Mouse (Mus musculus) gastrocnemius, adult 18-20 months (tissue): ENCODE data around the gene Zfp936. TPM values are rescaled to one million over a fixed set of nuclear protein-coding genes. Genes with fewer than 3 reads are reported as not detected.
"Not testable (repeated sequence)": the region's sequence is repeated elsewhere in the genome, so short reads cannot be mapped to it uniquely, and the experiment has no call there.

Experiments used
- DNase-seq: peaks from one replicate; pipeline ENCODE4 v3.0.0; 2021; ENCODE audit warnings: low spot score
- long read RNA-seq, 2 experiments: library from polyadenylated mRNA; stranded (forward); transcript quantifications; one replicate each; pipeline ENCODE4 v2.0.0; 2021
- microRNA-seq: library from miRNA; unstranded; fragments of <30 nt; microRNA quantifications from one replicate; pipeline ENCODE4 v1.2.0, GENCODE M21; 2021
- total RNA-seq, 2 experiments: library from RNA; stranded (reverse); gene quantifications; 2 replicates each; pipeline ENCODE4 v1.2.3; 2021

The Zfp936 gene
- not detected for total RNA-seq
- long read RNA-seq, experiment 1 = 0 reads
- long read RNA-seq, experiment 2 = 0 reads

DNA sequence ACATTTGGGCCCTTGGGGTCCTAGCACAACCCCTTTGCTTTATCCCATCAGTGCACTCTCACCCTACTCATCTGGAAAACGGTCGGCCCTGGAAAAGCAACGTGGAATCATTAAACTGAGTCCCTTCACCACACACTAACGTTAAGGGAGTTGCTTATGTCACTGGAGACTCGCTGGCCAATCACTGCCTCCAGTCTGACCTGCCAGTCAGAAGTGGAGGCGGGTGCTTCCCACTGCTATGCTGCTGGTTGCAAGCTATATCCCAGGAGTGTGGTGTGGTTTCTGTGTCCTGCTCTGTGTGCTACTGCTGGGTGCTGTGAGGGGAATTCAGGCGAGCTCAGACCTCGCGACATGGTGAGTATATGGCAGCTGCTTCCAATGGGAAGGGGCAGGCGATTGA, at the start of gene Zfp936:
TSS of gene Zfp936 (plus strand) at position 301 of the 400 bp plus-strand sequence.
- DNase-seq = not testable (repeated sequence)

DNA sequence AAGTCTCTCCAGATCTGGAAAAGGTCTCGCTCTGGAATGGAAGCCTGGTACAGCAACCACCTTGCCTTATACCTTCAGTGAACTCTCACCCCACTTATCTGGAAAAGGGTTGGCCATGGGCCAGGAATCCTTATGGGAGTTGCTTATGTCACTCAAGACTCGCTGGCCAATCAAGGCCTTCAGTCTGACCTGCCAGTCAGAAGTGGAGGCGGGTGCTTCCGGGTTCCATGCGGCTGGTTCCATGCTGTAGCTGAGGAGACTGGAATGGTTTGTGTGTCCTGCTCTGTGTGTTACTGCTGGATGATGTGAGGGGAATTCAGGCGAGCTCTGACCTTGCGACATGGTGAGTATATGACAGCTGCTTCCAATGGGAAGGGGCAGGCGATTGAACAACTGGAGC, 36.2 kb upstream of the Zfp936 start:
- no peak for DNase-seq

DNA sequence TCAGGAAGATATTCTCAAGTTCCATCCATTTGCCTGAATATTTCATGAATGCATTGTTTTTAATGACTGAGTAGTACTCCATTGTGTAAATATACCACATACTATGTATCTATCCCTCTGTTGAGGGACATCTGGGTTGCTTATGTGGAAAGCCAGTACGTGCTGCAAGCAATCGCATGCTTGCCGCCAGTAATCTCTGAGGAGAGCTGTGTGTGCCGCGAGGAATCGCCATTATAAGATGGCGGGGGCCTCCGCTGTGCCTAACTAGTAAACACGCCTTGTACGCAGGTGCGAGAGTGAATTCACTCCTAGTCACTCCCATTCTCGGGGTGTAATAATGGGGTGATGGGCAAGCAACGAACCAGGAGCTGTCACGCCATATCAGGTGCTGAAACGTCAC, 14.7 kb downstream of the Zfp936 start:
- not testable (repeated sequence) for DNase-seq

DNA sequence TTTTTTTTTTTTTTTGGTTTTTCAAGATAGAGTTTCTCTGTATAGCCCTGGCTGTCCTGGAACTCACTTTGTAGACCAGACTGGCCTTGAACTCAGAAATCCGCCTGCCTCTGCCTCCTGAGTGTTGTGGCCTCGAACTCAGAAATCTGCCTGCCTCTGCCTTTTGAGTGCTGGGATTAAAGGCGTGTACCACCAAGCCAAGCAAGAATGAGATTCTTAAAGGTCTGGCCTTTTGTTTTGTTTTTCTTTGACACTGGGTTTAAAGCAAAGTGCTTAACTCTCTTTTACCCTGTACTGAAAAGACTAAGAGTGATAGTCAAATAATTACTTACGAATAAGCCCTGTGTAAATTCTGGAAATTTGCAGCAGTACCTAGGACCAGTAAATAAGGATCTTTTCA, 50.1 kb downstream of the Zfp936 start:
- not testable (repeated sequence) for DNase-seq

DNA sequence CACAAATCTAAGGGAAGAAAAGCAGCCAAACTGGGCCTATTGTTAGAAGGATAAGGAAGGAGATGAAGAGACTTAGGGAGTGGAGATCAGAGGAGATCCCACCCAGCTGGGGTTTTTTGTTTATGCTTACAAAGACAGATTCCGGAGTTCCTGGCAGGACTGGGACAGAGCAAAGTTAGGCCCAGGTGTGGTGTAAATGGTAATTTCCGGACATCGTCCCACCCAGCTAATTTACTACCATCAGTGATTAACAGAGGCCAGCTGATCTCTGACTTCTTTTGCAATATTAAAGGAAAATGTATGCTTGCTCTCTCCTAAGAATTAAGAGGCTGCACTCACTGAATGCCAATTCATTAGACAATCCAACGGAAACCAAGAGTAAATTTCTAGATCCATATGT, 53.1 kb downstream of the Zfp936 start:
- not testable (repeated sequence) for DNase-seq

DNA sequence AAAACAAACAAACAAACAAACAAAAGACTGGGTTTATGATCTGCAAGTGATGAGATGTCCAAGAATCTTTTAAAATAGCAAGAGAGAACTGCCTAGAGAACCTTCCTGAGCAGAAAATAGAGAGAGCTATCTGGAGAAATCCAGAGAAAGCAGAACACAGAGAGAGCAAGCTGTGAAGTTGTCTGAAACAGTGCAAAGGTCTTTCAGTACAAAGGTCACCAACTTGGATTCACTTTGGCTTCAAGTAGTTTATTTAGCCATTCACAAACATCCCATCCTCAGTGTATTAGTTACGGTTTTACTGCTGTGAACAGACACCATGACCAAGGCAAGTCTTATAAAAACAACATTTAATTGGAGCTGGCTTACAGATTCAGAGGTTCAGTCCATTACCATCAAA, 53.8 kb downstream of the Zfp936 start:
- not testable (repeated sequence) for DNase-seq

DNA sequence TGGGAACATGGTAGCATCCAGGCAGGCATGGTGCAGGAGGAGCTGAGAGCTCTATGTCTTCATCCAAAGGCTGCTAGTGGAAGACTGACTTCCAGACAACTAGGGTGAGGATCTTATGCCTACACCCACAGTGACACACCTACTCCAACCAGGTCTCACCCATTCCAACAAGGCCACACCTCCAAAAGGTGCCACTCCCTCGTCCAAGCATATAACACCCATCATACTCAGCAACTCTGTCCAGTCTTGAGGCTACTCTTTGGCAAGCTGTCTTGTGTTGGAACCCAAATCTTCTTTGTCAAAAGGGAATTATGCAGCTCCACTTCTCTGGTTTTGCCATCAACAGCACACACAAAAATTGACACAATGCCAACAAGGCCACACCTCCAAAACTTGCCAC, 54.2 kb downstream of the Zfp936 start:
- not testable (repeated sequence) for DNase-seq

DNA sequence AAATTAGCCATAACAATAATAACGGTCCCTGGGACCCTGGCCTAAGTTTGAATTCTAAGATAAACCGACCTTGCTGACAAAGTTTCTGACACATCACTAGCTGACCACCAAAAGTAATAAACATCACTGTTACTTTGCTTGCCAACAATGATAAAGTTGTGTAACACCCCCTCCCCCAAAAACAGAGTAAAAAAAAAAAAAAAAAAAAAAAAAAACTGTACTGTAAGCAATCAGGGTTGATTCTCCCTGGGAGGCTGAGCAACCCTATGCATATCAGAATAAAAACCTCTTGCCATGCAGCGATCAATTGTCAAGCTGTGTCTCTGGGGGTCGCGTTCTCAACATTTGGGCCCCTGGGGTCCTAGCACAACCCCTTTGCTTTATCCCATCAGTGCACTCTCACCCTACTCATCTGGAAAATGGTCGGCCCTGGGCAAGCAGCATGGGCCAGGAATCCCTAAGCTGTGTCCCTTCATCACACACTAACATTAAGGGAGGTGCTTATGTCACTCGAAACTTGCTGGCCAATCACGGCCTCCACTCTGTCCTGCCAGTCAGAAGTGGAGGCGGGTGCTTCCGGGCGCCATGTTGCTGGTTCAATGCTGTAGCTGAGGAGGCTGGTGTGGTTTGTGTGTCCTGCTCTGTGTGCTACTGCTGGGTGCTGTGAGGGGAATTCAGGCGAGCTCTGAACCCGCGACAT, 63.1 kb downstream of the Zfp936 start:
- DNase-seq = no peak

DNA sequence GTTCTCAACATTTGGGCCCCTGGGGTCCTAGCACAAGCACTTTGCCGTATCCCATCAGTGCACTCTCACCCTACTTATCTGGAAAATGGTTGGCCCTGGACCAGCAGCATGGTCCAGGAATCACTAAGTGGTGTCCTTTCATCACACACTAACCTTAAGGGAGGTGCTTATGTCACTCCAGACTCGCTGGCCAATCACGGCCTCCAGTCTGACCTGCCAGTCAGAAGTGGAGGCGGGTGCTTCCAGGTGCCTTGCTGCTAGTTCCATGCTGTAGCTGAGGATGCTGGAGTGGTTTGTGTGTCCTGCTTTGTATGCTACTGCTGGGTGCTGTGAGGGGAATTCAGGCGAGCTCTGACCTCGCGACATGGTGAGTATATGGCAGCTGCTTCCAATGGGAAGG, 99.8 kb downstream of the Zfp936 start:
- DNase-seq = not testable (repeated sequence)

Small RNAs within 50 kb of the gene (microRNA-seq; reads per million reads assigned to microRNA genes)
- not detected for gene Gm22707

Other genes with a start within 250 kb of the Zfp936 start
- gene Gm2381, start 247.0 kb upstream of the Zfp936 start, total RNA-seq = not detected
- not detected for gene Vmn2r63, start 180.4 kb upstream of the Zfp936 start, total RNA-seq
- gene Gm9268, start 95.5 kb upstream of the Zfp936 start, total RNA-seq = not detected
- 1 to 10 TPM; 6.9 to 7.6 TPM for gene Zfp715, start 199.1 kb downstream of the Zfp936 start, total RNA-seq
- gene Siglecf, start 237.1 kb downstream of the Zfp936 start, total RNA-seq = not detected